Mouse (Mus musculus) spleen, adult 2 months (tissue): ENCODE data around the gene Gtpbp2. TPM values are rescaled to one million over a fixed set of nuclear protein-coding genes. Genes with fewer than 3 reads are reported as not detected.

ENCODE experiments used
- DNase-seq, 2 experiments: peaks; one replicate each; pipeline versions ENCODE4 v3.0.0 to v3.0.0-alpha.2; 2012 to 2021; ENCODE audit warnings: low spot score in 2 of 2, low read depth in 1 of 2
- H3K27ac ChIP-seq: fragments of 200-500 bp; 2 replicates; pipeline ENCODE4 v1.5.1; 2012; ENCODE audit warnings: low read length, inconsistent platforms; ENCODE audit not compliant: insufficient read depth
- H3K27me3 ChIP-seq: fragments of 200-500 bp; 2 replicates; pipeline ENCODE4 v1.6.1; 2012; ENCODE audit warnings: mild to moderate bottlenecking, moderate library complexity, low read length, inconsistent platforms; ENCODE audit not compliant: control insufficient read depth, insufficient read depth
- H3K36me3 ChIP-seq: fragments of 200-500 bp; 2 replicates; pipeline ENCODE4 v1.6.1; 2012; ENCODE audit warnings: mild to moderate bottlenecking, low read length, inconsistent platforms; ENCODE audit not compliant: control insufficient read depth, insufficient read depth
- H3K4me1 ChIP-seq: fragments of 200-500 bp; 2 replicates; pipeline ENCODE4 v1.6.1; 2011; ENCODE audit warnings: inconsistent platforms; ENCODE audit not compliant: control insufficient read depth, insufficient read depth, insufficient read length
- H3K4me3 ChIP-seq: fragments of 200-500 bp; 2 replicates; pipeline ENCODE4 v1.5.1; 2011; ENCODE audit warnings: mild to moderate bottlenecking, inconsistent platforms; ENCODE audit not compliant: insufficient read depth, insufficient read length; ENCODE audit errors: extremely low read depth
- CTCF ChIP-seq: fragments of 200-500 bp; IDR thresholded peaks from 2 replicates; pipeline ENCODE4 v1.5.1; 2011; ENCODE audit warnings: mild to moderate bottlenecking, inconsistent platforms; ENCODE audit not compliant: insufficient read depth, insufficient read length, insufficient replicate concordance; ENCODE audit errors: extremely low read depth
- POLR2A ChIP-seq: fragments of 200-500 bp; IDR thresholded peaks from 2 replicates; pipeline ENCODE4 v1.6.1; 2011; ENCODE audit warnings: low read depth, low read length, inconsistent platforms
- WGBS: fragments of 180-500 bp; shearing (Covaris S2); methylation state at CpG from one replicate; pipeline ENCODE4 v1.1.7; 2018; 5-methylcytosine and 5-hydroxymethylcytosine counted together
- polyA plus RNA-seq: library from polyadenylated mRNA; depleted of rRNA; stranded (reverse); fragments of >200 nt; gene quantifications from 2 replicates; pipeline ENCODE4 v1.2.3, GENCODE M21; 2012

Gene Gtpbp2
- polyA plus RNA-seq, 1 experiment: 176 TPM

DNA sequence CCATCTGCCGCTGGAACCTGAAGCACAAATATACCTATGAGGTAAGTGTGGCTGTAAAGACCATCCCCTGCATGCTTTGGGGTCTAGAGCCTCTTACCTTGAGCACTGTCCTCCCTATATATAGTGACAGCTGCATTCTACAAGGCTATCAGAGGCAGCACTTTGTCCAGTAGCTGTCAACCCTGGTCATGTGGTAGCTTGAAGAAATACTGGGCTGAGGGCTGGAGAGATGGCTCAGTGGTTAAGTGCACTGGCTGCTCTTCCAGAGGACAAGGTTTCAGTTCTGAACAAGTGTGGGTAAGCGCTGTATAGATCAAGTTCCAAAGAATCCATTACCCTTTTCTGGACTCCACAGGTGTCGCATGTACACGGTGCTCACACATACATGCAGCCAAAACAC, 38.0 kb upstream of the Gtpbp2 start:
- peaks cover 58% of the 10 kb centered on the region for H3K36me3 ChIP-seq

GRCm38 (mm10) chr17:46123285-46123684, 37.5 kb upstream of the Gtpbp2 start:
- WGBS: 96% methylated on average over 4 of the region's 4 CpGs
- TF ChIP-seq POLR2A: no peak
- TF ChIP-seq CTCF: no peak

More for the DNA sequence above, 38.0 kb upstream of the Gtpbp2 start:
- Histone ChIP-seq H3K27me3 (no peaks in the 10 kb centered on the region), H3K27ac (no peak overlapping the region), H3K4me1 (no peaks in the 10 kb centered on the region), H3K4me3 (no peak overlapping the region)
- TF ChIP-seq POLR2A (no peak), CTCF (no peak)
- WGBS: 94% methylated on average over 4 of the region's 4 CpGs
- DNase-seq: no peak

GRCm38 (mm10) chr17:46123953-46124700, 36.7 kb upstream of the Gtpbp2 start:
- Histone ChIP-seq H3K27ac (no peak overlapping the region), H3K27me3 (no peaks in the 10 kb centered on the region), H3K36me3 (peaks cover 59% of the 10 kb centered on the region), H3K4me3 (no peak overlapping the region), H3K4me1 (no peaks in the 10 kb centered on the region)
- WGBS: 94% methylated on average over 12 of the region's 12 CpGs
- no peak for TF ChIP-seq CTCF
- TF ChIP-seq POLR2A: no peak
- DNase-seq: no peak

More at GRCm38 (mm10) chr17:46123285-46123684, 37.5 kb upstream of the Gtpbp2 start:
- H3K4me3 ChIP-seq: no peak overlapping the region
- no peak for DNase-seq
- no peaks in the 10 kb centered on the region for H3K27me3 ChIP-seq
- no peak overlapping the region for H3K27ac ChIP-seq
- H3K36me3 ChIP-seq: peaks cover 59% of the 10 kb centered on the region
- H3K4me1 ChIP-seq: no peaks in the 10 kb centered on the region

GRCm38 (mm10) chr17:46126608-46127007, 34.2 kb upstream of the Gtpbp2 start:
- 84% methylated on average over 6 of the region's 6 CpGs for WGBS
- H3K4me3 ChIP-seq: no peak overlapping the region
- DNase-seq: no peak

DNA sequence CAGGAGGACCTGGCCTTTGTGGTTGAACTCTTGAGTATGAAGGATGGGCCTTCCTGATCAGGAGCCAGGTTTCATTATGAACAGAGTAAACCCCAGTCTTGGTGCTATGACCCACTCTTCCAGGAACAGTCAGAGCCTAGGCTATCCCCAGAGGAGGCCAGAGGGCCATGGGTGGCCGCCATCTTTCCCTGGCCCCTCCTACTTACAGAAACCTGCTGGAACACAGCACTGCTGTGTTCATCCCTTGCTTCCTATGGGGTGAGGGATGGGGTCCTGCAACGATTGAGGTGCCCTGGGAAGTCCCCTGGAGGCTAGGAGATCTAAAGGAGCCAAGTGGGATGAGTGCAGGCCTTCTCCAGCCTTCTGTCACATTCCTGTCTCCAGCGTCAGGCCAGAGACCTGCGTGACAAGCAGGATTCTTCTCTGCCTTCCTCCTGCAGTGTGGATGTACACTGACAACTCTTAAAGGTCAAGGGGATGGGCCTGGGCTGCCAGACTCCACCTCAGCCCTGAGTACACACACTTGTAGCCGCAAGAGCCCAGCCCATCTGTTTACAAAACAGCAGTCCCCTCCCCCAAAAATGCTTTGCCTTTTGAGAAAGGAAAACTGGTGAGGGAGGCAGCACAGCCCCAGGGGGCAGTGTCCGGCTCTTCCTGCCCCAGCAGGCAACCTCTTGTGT, 32.9 kb upstream of the Gtpbp2 start:
- no peak for TF ChIP-seq POLR2A
- TF ChIP-seq CTCF: no peak
- no peaks in the 10 kb centered on the region; the same call in 1 of the 2 replicates for H3K4me1 ChIP-seq
- no peaks in the 10 kb centered on the region for H3K27me3 ChIP-seq
- H3K27ac ChIP-seq: no peak overlapping the region
- peaks cover 50% of the 10 kb centered on the region for H3K36me3 ChIP-seq
- no peak for DNase-seq
- WGBS: 84% methylated on average over 6 of the region's 6 CpGs
- no peak overlapping the region for H3K4me3 ChIP-seq

More at GRCm38 (mm10) chr17:46126608-46127007, 34.2 kb upstream of the Gtpbp2 start:
- H3K27me3 ChIP-seq: no peaks in the 10 kb centered on the region
- peaks cover 56% of the 10 kb centered on the region for H3K36me3 ChIP-seq
- H3K4me1 ChIP-seq: no peaks in the 10 kb centered on the region
- TF ChIP-seq CTCF: no peak
- TF ChIP-seq POLR2A: no peak
- no peak overlapping the region; the same call in 1 of the 2 replicates for H3K27ac ChIP-seq

- H3K27me3 ChIP-seq: no peaks in the 10 kb centered on the region
- no peak overlapping the region for H3K27ac ChIP-seq
- H3K4me3 ChIP-seq: no peak overlapping the region
- H3K36me3 ChIP-seq: peaks cover 35% of the 10 kb centered on the region
- H3K4me1 ChIP-seq: no peaks in the 10 kb centered on the region; the same call in 1 of the 2 replicates
- no peak for TF ChIP-seq POLR2A
- TF ChIP-seq CTCF: no peak
- WGBS: 83% methylated on average over 13 of the region's 13 CpGs
- no peak for DNase-seq
These were observed 30.9 kb upstream of the Gtpbp2 start for GRCm38 (mm10) chr17:46129741-46130498.
